Mouse (Mus musculus) heart, embryonic 16.5 days (tissue): ENCODE data around the gene Hist1h3f. TPM values are rescaled to one million over a fixed set of nuclear protein-coding genes. Genes with fewer than 3 reads are reported as not detected.

Experiments
- ATAC-seq: fragments of 200-750 bp; cut with Nextera tagmentation; replicated peaks from 2 replicates; pipeline ENCODE4 v1.8.0; 2017; ENCODE audit warnings: moderate number of reproducible peaks; ENCODE audit not compliant: insufficient read depth, low FRiP score; ENCODE audit errors: extremely low read depth
- H3K27ac ChIP-seq: fragments of 300-500 bp; sonication (generic); 2 replicates; pipeline ENCODE4 v1.5.1; 2014; ENCODE audit warnings: mild to moderate bottlenecking, low read length, control low read depth, moderate library complexity
- H3K27me3 ChIP-seq: fragments of 300-500 bp; sonication (generic); 2 replicates; pipeline ENCODE4 v1.6.1; 2014; ENCODE audit warnings: low read length, mixed read lengths; ENCODE audit not compliant: control insufficient read depth, insufficient read depth
- H3K36me3 ChIP-seq: fragments of 300-500 bp; sonication (generic); 2 replicates; pipeline ENCODE4 v1.6.1; 2014; ENCODE audit not compliant: control insufficient read depth, insufficient read depth
- H3K4me1 ChIP-seq: fragments of 300-500 bp; sonication (generic); 2 replicates; pipeline ENCODE4 v1.6.1; 2014; ENCODE audit warnings: low read length, mixed read lengths; ENCODE audit not compliant: control insufficient read depth, insufficient read depth
- H3K4me2 ChIP-seq: fragments of 300-500 bp; sonication (generic); 2 replicates; pipeline ENCODE4 v1.6.1; 2014; ENCODE audit warnings: low read depth, mild to moderate bottlenecking, control low read depth, low read length
- H3K4me3 ChIP-seq: fragments of 300-500 bp; sonication (generic); 2 replicates; pipeline ENCODE4 v1.5.1; 2014; ENCODE audit warnings: mild to moderate bottlenecking, control low read depth, low read length
- H3K9ac ChIP-seq: fragments of 300-500 bp; sonication (generic); 2 replicates; pipeline ENCODE4 v1.6.1; 2014; ENCODE audit warnings: low read length, control low read depth
- H3K9me3 ChIP-seq: fragments of 300-500 bp; sonication (generic); replicated peaks from 2 replicates; pipeline ENCODE4 v1.6.1; 2016; ENCODE audit warnings: low read length; ENCODE audit not compliant: control insufficient read depth
- WGBS: fragments of 180-500 bp; shearing (Covaris S2); extraction: QIAGEN DNeasy Blood & Tissue Kit; methylation state at CpG from one replicate; pipeline ENCODE4 v1.1.7; 2014; 5-methylcytosine and 5-hydroxymethylcytosine counted together
- polyA plus RNA-seq: library from polyadenylated mRNA; unstranded; fragments of >200 nt; fragmentation: Nextera tagmentation; extraction: Ambion mirVana; gene quantifications from 2 replicates; pipeline ENCODE4 v1.2.1, GENCODE M21; 2015

The Hist1h3f gene
- polyA plus RNA-seq, 1 experiment from 2014 or later = 0.20 TPM

DNA sequence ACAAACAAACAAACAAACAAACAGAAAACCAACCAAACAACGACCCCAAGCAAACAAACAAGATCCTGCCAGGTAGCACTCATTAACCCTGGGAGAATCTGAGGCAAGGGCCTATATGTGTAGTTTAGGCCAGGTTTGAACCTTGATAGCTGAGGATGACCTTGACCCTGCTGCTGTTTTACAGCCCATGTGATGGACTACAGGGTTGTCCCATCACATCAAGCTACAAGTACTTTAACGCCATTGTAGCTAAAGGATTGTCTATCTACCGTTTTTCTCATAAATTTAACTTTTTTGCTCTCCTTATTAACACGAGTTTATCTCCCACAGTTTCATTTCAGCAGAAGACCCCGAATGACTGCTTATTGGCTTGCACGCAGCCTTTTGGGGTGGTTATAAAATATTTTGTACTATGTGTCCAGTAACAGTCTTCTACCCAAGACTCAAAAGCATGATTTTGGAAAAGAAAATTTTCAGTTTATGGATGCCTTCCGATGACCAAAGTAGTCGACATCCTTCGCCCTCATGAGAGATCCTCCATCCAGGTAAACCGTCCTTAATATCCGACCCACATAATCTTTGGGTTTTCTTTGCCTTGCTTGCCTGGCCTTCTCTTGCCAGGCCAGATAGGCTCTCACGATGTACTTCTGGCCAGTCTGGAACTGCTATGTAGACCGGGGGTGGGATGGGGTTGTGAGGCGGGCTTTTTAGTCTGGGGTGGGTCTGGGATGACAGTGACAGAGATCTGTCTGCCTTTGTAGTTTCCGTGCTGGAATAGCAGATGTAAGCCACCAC is 27.8 kb upstream of the Hist1h3f start:
- Histone ChIP-seq H3K9ac (no peak overlapping the region; the same call in 1 of the 2 replicates), H3K4me3 (peak overlapping the region; percentile 2; the same call in 1 of the 2 replicates), H3K4me2 (peak overlapping the region; percentile 65), H3K9me3 (no peaks in the 10 kb centered on the region), H3K36me3 (no peaks in the 10 kb centered on the region), H3K27ac (no peak overlapping the region), H3K27me3 (no peaks in the 10 kb centered on the region), H3K4me1 (0 out of 2 replicates have a peak, but pooled peaks cover 3% of the 10 kb centered on the region)
- 55% methylated on average over 15 of the region's 15 CpGs for WGBS
- ATAC-seq = no peak

DNA sequence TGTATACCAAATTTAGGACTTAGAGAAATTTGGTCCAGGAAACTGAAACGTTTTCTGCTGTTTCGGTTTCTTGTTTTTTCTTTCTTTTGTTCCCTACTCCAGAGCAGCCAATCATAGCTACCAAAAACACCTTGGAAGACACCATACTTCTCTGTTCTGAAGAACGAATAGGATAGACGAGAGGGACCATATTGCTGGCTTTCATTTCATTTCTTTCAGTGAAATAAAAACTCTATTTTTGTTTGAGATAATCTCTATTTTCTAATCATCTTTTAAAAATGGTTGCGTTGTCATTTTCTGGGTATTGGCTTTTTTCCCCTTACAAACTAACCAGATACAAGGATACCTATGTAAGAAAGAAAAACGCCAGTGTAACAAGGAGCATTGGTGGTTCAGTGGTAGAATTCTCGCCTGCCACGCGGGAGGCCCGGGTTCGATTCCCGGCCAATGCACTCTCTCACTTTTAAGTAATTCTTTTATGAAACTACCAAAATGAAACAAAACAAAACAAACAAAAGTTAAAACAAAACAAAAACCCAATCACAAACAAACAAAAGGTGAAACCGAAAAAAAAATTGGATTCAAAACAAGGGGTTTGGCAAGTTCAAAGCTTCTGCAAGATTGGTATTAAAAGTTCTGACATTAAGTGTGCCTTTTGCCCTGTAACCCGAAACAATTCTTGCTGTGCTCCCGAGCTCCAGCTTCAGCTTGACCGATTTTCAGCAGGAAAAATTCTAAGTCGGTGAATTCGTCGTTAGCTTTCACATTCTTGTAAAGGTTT is 26.8 kb upstream of the Hist1h3f start:
- H3K27ac ChIP-seq = peak overlapping the region; percentile 86
- peaks cover 5% of the 10 kb centered on the region; the same call in 1 of the 2 replicates for H3K4me1 ChIP-seq
- no peaks in the 10 kb centered on the region for H3K27me3 ChIP-seq
- H3K4me2 ChIP-seq = peak overlapping the region; percentile 94
- H3K36me3 ChIP-seq = no peaks in the 10 kb centered on the region
- H3K9me3 ChIP-seq = no peaks in the 10 kb centered on the region
- H3K9ac ChIP-seq = peak overlapping the region; percentile 70
- WGBS = under 1% methylated on average over 19 of the region's 19 CpGs
- ATAC-seq = peak; percentile 47; the same call in 1 of the 2 replicates
- peak overlapping the region; percentile 71 for H3K4me3 ChIP-seq

DNA sequence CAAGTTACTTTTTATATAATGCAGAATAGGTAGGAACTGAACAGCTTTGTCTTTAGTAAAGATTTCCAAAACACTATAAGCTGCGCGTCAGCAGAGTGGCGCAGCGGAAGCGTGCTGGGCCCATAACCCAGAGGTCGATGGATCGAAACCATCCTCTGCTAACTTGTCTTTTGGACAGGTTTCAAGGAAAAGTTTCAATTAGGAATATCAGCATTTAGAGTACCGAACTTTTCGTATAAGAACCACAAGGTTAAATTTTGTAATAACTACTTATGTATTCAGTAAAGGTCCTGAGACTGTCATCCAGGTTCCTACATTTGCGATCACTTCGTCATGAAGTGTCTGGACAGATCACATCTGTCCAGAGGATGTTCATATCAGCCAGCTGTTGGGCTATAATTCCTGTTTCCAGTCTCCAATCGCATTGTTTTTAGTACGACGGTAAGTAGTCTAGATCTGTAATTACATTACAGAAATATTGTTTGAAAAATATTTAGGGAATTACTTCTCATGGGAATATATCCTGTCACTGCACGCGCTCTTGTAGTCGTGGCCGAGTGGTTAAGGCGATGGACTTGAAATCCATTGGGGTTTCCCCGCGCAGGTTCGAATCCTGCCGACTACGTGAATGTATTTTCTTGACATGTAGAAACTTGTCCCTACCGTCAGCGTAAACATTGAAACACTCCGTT is 26.1 kb upstream of the Hist1h3f start:
- Histone ChIP-seq H3K9me3 (no peaks in the 10 kb centered on the region), H3K27me3 (no peaks in the 10 kb centered on the region), H3K36me3 (no peaks in the 10 kb centered on the region), H3K4me1 (peaks cover 5% of the 10 kb centered on the region; the same call in 1 of the 2 replicates), H3K9ac (peak overlapping the region; percentile 70), H3K4me2 (peak overlapping the region; percentile 94), H3K27ac (peak overlapping the region; percentile 86), H3K4me3 (peak overlapping the region; percentile 71)
- peak; percentile 86 for ATAC-seq
- WGBS = under 1% methylated on average over 27 of the region's 27 CpGs

DNA sequence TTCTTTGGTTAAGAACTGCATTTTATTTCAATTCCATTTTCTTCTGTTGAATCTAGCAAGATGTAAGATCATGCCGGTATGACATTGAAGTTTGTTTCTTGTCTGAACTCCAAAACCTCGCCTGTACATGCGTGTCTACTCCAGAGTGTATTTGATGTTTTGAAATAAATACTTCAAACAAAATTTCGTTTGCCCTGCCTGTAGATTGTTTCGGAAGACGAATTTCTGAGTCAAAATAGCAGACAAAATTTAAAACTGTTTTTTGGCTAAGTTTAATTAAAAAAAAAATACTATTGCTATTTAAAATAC is 25.6 kb upstream of the Hist1h3f start:
- H3K9ac ChIP-seq = peak overlapping the region; percentile 62

DNA sequence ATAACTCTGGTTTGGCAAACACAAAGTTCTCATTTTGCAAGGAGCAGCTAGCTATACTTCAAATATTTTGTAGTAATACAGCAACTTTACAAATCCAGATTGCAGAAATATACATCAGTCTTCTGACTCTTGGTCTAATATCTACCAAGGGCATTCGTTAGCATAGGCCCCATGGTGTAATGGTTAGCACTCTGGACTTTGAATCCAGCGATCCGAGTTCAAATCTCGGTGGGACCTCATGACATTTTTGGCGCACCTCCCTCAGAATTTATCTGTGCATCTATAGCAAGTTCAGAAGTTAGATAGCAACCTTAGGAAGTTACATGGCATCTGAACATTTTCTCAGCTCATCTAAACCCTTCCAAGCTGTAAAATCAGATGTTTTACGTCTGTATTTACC is 25.0 kb upstream of the Hist1h3f start:
- Histone ChIP-seq H3K36me3 (no peaks in the 10 kb centered on the region), H3K27ac (peak overlapping the region; percentile 72), H3K9ac (peak overlapping the region; percentile 46; the same call in 1 of the 2 replicates), H3K27me3 (no peaks in the 10 kb centered on the region), H3K4me2 (peak overlapping the region; percentile 94), H3K4me1 (peaks cover 5% of the 10 kb centered on the region; the same call in 1 of the 2 replicates), H3K4me3 (peak overlapping the region; percentile 58), H3K9me3 (no peaks in the 10 kb centered on the region)
- 0% methylated on average over 6 of the region's 6 CpGs for WGBS
- ATAC-seq = peak; percentile 53; the same call in 1 of the 2 replicates

More for the DNA sequence above, 25.6 kb upstream of the Hist1h3f start:
- Histone ChIP-seq H3K27ac (peak overlapping the region; percentile 48; the same call in 1 of the 2 replicates), H3K27me3 (no peaks in the 10 kb centered on the region), H3K36me3 (no peaks in the 10 kb centered on the region), H3K4me3 (peak overlapping the region; percentile 71), H3K9me3 (no peaks in the 10 kb centered on the region), H3K4me1 (peaks cover 5% of the 10 kb centered on the region; the same call in 1 of the 2 replicates), H3K4me2 (peak overlapping the region; percentile 94)
- under 1% methylated on average over 6 of the region's 6 CpGs for WGBS
- no peak for ATAC-seq

DNA sequence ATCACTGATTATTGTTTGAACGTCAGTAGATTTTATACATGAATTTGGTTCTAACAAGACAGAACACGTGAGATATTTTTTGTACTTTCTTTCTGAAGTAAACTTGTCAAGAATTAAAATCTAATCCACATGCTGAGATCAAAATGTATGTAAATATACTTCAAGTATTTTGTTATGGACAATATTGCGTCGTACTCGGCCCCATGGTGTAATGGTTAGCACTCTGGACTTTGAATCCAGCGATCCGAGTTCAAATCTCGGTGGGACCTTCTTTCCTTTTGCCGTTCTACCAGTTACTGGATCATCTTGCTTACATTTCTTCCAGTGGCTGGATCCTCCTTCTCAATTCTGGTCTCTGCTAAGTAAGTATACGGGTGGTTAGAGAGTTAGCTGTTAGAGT is 24.4 kb upstream of the Hist1h3f start:
- H3K4me3 ChIP-seq = peak overlapping the region; percentile 58
- WGBS = under 1% methylated on average over 10 of the region's 10 CpGs
- H3K9me3 ChIP-seq = no peaks in the 10 kb centered on the region
- no peaks in the 10 kb centered on the region for H3K27me3 ChIP-seq
- H3K9ac ChIP-seq = peak overlapping the region; percentile 46; the same call in 1 of the 2 replicates
- H3K4me2 ChIP-seq = peak overlapping the region; percentile 94
- H3K27ac ChIP-seq = peak overlapping the region; percentile 72
- ATAC-seq = peak; percentile 39; the same call in 1 of the 2 replicates
- H3K36me3 ChIP-seq = no peaks in the 10 kb centered on the region
- H3K4me1 ChIP-seq = peaks cover 5% of the 10 kb centered on the region; the same call in 1 of the 2 replicates

DNA sequence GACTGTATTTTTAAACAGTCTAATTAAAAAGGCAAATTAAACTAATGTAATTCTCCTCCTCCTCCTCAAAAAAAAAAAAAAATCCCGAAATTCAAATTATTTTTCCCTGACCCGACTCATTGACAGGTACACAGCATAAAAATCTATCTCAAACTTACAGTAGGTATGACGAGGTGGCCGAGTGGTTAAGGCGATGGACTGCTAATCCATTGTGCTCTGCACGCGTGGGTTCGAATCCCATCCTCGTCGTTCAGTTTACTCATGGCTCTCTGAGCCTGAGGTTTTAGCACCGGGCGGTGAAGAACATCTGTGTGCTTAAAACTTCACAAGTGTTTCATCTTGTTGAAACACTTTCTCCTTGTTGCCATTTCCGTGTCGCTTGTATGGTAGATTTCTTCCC is 22.1 kb upstream of the Hist1h3f start:
- no peak overlapping the region for H3K9ac ChIP-seq
- H3K36me3 ChIP-seq = no peaks in the 10 kb centered on the region
- H3K4me3 ChIP-seq = peak overlapping the region; percentile 2; the same call in 1 of the 2 replicates
- H3K4me2 ChIP-seq = peak overlapping the region; percentile 49
- H3K27ac ChIP-seq = no peak overlapping the region
- H3K27me3 ChIP-seq = no peaks in the 10 kb centered on the region
- 1% methylated on average over 14 of the region's 14 CpGs for WGBS
- no peak; the same call in 1 of the 2 replicates for ATAC-seq
- H3K9me3 ChIP-seq = no peaks in the 10 kb centered on the region
- H3K4me1 ChIP-seq = peaks cover 7% of the 10 kb centered on the region; the same call in 1 of the 2 replicates

DNA sequence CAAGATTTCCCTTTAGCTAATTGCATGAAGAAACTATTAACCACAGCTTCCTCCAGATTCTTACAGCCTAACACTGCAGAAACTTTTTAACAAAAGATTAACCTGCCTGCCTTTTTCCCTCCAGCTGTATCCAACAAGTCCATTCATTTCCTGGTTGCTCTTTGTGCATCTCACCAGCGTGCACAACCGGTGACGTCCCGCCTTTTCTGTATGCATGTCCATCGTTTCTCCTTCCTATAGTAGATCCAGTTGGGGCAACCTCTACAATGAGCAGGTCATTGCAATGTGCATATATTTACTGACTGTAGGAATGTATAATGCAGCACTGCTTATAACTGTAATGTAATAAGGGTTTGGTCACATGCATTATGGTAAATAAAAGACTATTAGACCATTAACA is 19.9 kb upstream of the Hist1h3f start:
- no peak overlapping the region for H3K27ac ChIP-seq
- no peak overlapping the region for H3K9ac ChIP-seq
- no peaks in the 10 kb centered on the region for H3K27me3 ChIP-seq
- no peak for ATAC-seq
- no peak overlapping the region for H3K4me2 ChIP-seq
- peaks cover 14% of the 10 kb centered on the region for H3K4me1 ChIP-seq
- WGBS = 44% methylated on average over 5 of the region's 5 CpGs
- no peak overlapping the region for H3K4me3 ChIP-seq
- no peaks in the 10 kb centered on the region for H3K9me3 ChIP-seq
- no peaks in the 10 kb centered on the region for H3K36me3 ChIP-seq
